Mouse (Mus musculus): Measurements from ENCODE around the gene Cacna1a.
"Not testable (repeated sequence)": the region's sequence is repeated elsewhere in the genome, so short reads cannot be mapped to it uniquely, and the experiment has no call there.

The Cacna1a gene

GRCm38 (mm10) chr8:84661961-84662571 lies 273.8 kb downstream of the Cacna1a start:
- peak; percentile 54 to 62 for DNase-seq

GRCm38 (mm10) chr8:84662581-84663065 lies 274.4 kb downstream of the Cacna1a start, which contains the start of gene Ier2:
Ier2 (minus strand) TSS chr8:84662852.
- peak; percentile 89 to 92 for DNase-seq

GRCm38 (mm10) chr8:84663483-84664327 lies 275.5 kb downstream of the Cacna1a start:
- peak; percentile 90 to 93 for DNase-seq

- DNase-seq, result peak; percentile 71 to 73
Measured at GRCm38 (mm10) chr8:84664566-84665384, 276.5 kb downstream of the Cacna1a start.

- no peak for DNase-seq
Measured at GRCm38 (mm10) chr8:84665385-84665893, 277.2 kb downstream of the Cacna1a start.

GRCm38 (mm10) chr8:84668081-84668480 lies 279.8 kb downstream of the Cacna1a start:
- no peak for DNase-seq

- DNase-seq, result no peak
Measured at GRCm38 (mm10) chr8:84668731-84669485, 280.7 kb downstream of the Cacna1a start.

- DNase-seq, result not testable (repeated sequence)
Measured at GRCm38 (mm10) chr8:84670295-84671006, 282.2 kb downstream of the Cacna1a start.

- no peak for DNase-seq
Measured at GRCm38 (mm10) chr8:84677305-84677704, 289.1 kb downstream of the Cacna1a start.

- DNase-seq, result no peak
Measured at GRCm38 (mm10) chr8:84681476-84681875, 293.2 kb downstream of the Cacna1a start.

- DNase-seq, result no peak
Measured at GRCm38 (mm10) chr8:84682257-84682656, 294.0 kb downstream of the Cacna1a start.

- DNase-seq, result no peak
Measured at GRCm38 (mm10) chr8:84684537-84684936, 296.3 kb downstream of the Cacna1a start.

- DNase-seq, result peak in 1 of 2 experiments; percentile 46
Measured at GRCm38 (mm10) chr8:84686191-84687002, 298.2 kb downstream of the Cacna1a start, which contains the start of gene Trmt1. Trmt1 (plus strand) TSS chr8:84686307.

- peak; percentile 15 to 34 for DNase-seq
Measured at GRCm38 (mm10) chr8:84687003-84687704, 298.9 kb downstream of the Cacna1a start.

GRCm38 (mm10) chr8:84687705-84688100 lies 299.5 kb downstream of the Cacna1a start, which contains the start of gene Nacc1:
Nacc1 (minus strand) TSS chr8:84687862.
- peak; percentile 77 to 86 for DNase-seq

GRCm38 (mm10) chr8:84689091-84689915 lies 301.1 kb downstream of the Cacna1a start:
- DNase-seq, result peak; percentile 67 to 83

Data from spleen, adult 18-20 months (tissue).